Mouse (Mus musculus) kidney, embryonic 16.5 days (tissue): ENCODE measurements at regions not wholly inside any gene's neighbourhood (a gene's known extent, or its start where the extent isn't known, plus 50 kb on each side); places are given as distances from the start of the nearest gene placed in this dataset.
"Not testable (repeated sequence)": the region's sequence is repeated elsewhere in the genome, so short reads cannot be mapped to it uniquely, and the experiment has no call there.

ENCODE experiments used
- ATAC-seq: fragments of 200-750 bp; cut with Nextera tagmentation; 2 replicates; pipeline ENCODE4 v1.8.0; 2017; ENCODE audit warnings: moderate TSS enrichment; ENCODE audit not compliant: low FRiP score, low TSS enrichment
- H3K27ac ChIP-seq: fragments of 300-500 bp; sonication (generic); 2 replicates; pipeline ENCODE4 v1.5.1; 2014; ENCODE audit warnings: low read length
- H3K27me3 ChIP-seq: fragments of 300-500 bp; sonication (generic); 2 replicates; pipeline ENCODE4 v1.6.1; 2014; ENCODE audit warnings: low read length, control low read depth, mixed read lengths; ENCODE audit not compliant: insufficient read depth
- H3K36me3 ChIP-seq: fragments of 300-500 bp; sonication (generic); 2 replicates; pipeline ENCODE4 v1.6.1; 2014; ENCODE audit warnings: low read length, control low read depth, mixed read lengths; ENCODE audit not compliant: insufficient read depth
- H3K4me1 ChIP-seq: fragments of 300-500 bp; sonication (generic); 2 replicates; pipeline ENCODE4 v1.6.1; 2014; ENCODE audit warnings: low read length, control low read depth, mixed read lengths; ENCODE audit not compliant: insufficient read depth
- H3K4me2 ChIP-seq: fragments of 300-500 bp; sonication (generic); replicated peaks from 2 replicates; pipeline ENCODE4 v1.6.1; 2014; ENCODE audit warnings: low read depth, low read length
- H3K4me3 ChIP-seq: fragments of 300-500 bp; sonication (generic); 2 replicates; pipeline ENCODE4 v1.5.1; 2014; ENCODE audit warnings: mild to moderate bottlenecking, low read length
- H3K9ac ChIP-seq: fragments of 300-500 bp; sonication (generic); replicated peaks from 2 replicates; pipeline ENCODE4 v1.6.1; 2014; ENCODE audit warnings: low read length
- H3K9me3 ChIP-seq: fragments of 300-500 bp; sonication (generic); 2 replicates; pipeline ENCODE4 v1.6.1; 2016; ENCODE audit warnings: low read length, control low read depth
- WGBS: fragments of 180-500 bp; shearing (Covaris S2); extraction: QIAGEN DNeasy Blood & Tissue Kit; methylation state at CpG from one replicate; pipeline ENCODE4 v1.1.7; 2014; 5-methylcytosine and 5-hydroxymethylcytosine counted together

GRCm38 (mm10) chr7:137974705-137975104, 422.8 kb downstream of the Tcerg1l start:
- no peaks in the 10 kb centered on the region for H3K36me3 ChIP-seq
- no peaks in the 10 kb centered on the region for H3K9me3 ChIP-seq
- no peak overlapping the region for H3K27ac ChIP-seq
- no peak overlapping the region for H3K9ac ChIP-seq
- ATAC-seq = no peak
- WGBS = 94% methylated on average over 5 of the region's 5 CpGs
- no peak overlapping the region for H3K4me2 ChIP-seq
- no peak overlapping the region for H3K4me3 ChIP-seq
- no peaks in the 10 kb centered on the region for H3K4me1 ChIP-seq
- no peaks in the 10 kb centered on the region for H3K27me3 ChIP-seq

- no peak overlapping the region for H3K27ac ChIP-seq
- no peak overlapping the region for H3K4me3 ChIP-seq
- no peak overlapping the region for H3K9ac ChIP-seq
- H3K36me3 ChIP-seq = no peaks in the 10 kb centered on the region
- WGBS = 71% methylated on average over 1 of the region's 1 CpGs
- H3K27me3 ChIP-seq = no peaks in the 10 kb centered on the region
- no peak for ATAC-seq
- H3K4me2 ChIP-seq = no peak overlapping the region
- H3K4me1 ChIP-seq = no peaks in the 10 kb centered on the region
- H3K9me3 ChIP-seq = no peaks in the 10 kb centered on the region
Observed at GRCm38 (mm10) chr7:137977527-137977926, 420.0 kb downstream of the Tcerg1l start.

GRCm38 (mm10) chr7:137979361-137979760, 418.2 kb downstream of the Tcerg1l start:
- Histone ChIP-seq H3K27ac (no peak overlapping the region), H3K9me3 (no peaks in the 10 kb centered on the region), H3K9ac (no peak overlapping the region), H3K4me1 (no peaks in the 10 kb centered on the region), H3K36me3 (no peaks in the 10 kb centered on the region), H3K4me3 (no peak overlapping the region), H3K4me2 (no peak overlapping the region), H3K27me3 (no peaks in the 10 kb centered on the region)
- ATAC-seq = no peak
- 82% methylated on average over 4 of the region's 4 CpGs for WGBS

GRCm38 (mm10) chr7:138005806-138006205, 391.7 kb downstream of the Tcerg1l start:
- H3K9me3 ChIP-seq = no peaks in the 10 kb centered on the region
- H3K4me3 ChIP-seq = no peak overlapping the region
- H3K27me3 ChIP-seq = no peaks in the 10 kb centered on the region
- 39% methylated on average over 3 of the region's 3 CpGs for WGBS
- ATAC-seq = no peak
- H3K36me3 ChIP-seq = no peaks in the 10 kb centered on the region
- H3K9ac ChIP-seq = no peak overlapping the region
- no peak overlapping the region for H3K27ac ChIP-seq
- no peak overlapping the region for H3K4me2 ChIP-seq
- no peaks in the 10 kb centered on the region for H3K4me1 ChIP-seq

GRCm38 (mm10) chr7:138006971-138007370, 390.6 kb downstream of the Tcerg1l start:
- Histone ChIP-seq H3K4me3 (no peak overlapping the region), H3K9me3 (no peaks in the 10 kb centered on the region), H3K36me3 (no peaks in the 10 kb centered on the region), H3K27me3 (no peaks in the 10 kb centered on the region), H3K4me2 (no peak overlapping the region), H3K9ac (no peak overlapping the region), H3K4me1 (no peaks in the 10 kb centered on the region), H3K27ac (no peak overlapping the region)
- ATAC-seq = no peak
- WGBS = 74% methylated on average over 3 of the region's 3 CpGs

- H3K36me3 ChIP-seq = no peaks in the 10 kb centered on the region
- no peak overlapping the region for H3K4me3 ChIP-seq
- no peaks in the 10 kb centered on the region for H3K27me3 ChIP-seq
- no peak overlapping the region for H3K27ac ChIP-seq
- H3K4me1 ChIP-seq = no peaks in the 10 kb centered on the region
- no peak overlapping the region for H3K4me2 ChIP-seq
- no peak for ATAC-seq
- 47% methylated on average over 3 of the region's 3 CpGs for WGBS
- H3K9me3 ChIP-seq = no peaks in the 10 kb centered on the region
- no peak overlapping the region for H3K9ac ChIP-seq
Observed at GRCm38 (mm10) chr7:138008601-138009000, 388.9 kb downstream of the Tcerg1l start.

- not testable (repeated sequence) for ATAC-seq, H3K9me3 ChIP-seq, H3K4me2 ChIP-seq, H3K27me3 ChIP-seq, H3K4me3 ChIP-seq, H3K9ac ChIP-seq, H3K36me3 ChIP-seq, H3K27ac ChIP-seq, H3K4me1 ChIP-seq
- 94% methylated on average over 1 of the region's 1 CpGs for WGBS
Observed at GRCm38 (mm10) chr7:138024021-138024420, 373.5 kb downstream of the Tcerg1l start.

GRCm38 (mm10) chr7:138051696-138052095, 345.8 kb downstream of the Tcerg1l start:
- no peaks in the 10 kb centered on the region for H3K4me1 ChIP-seq
- H3K9me3 ChIP-seq = no peaks in the 10 kb centered on the region
- no peak overlapping the region for H3K27ac ChIP-seq
- no peaks in the 10 kb centered on the region for H3K27me3 ChIP-seq
- no peaks in the 10 kb centered on the region for H3K36me3 ChIP-seq
- H3K9ac ChIP-seq = no peak overlapping the region
- no peak overlapping the region for H3K4me2 ChIP-seq
- no peak for ATAC-seq
- no peak overlapping the region for H3K4me3 ChIP-seq
- 27% methylated on average over 2 of the region's 2 CpGs for WGBS

- no peak overlapping the region for H3K27ac ChIP-seq
- H3K27me3 ChIP-seq = no peaks in the 10 kb centered on the region
- H3K9ac ChIP-seq = no peak overlapping the region
- no peak overlapping the region for H3K4me3 ChIP-seq
- WGBS = 85% methylated on average over 8 of the region's 8 CpGs
- H3K4me2 ChIP-seq = no peak overlapping the region
- no peak for ATAC-seq
- no peaks in the 10 kb centered on the region for H3K9me3 ChIP-seq
- H3K36me3 ChIP-seq = no peaks in the 10 kb centered on the region
- H3K4me1 ChIP-seq = no peaks in the 10 kb centered on the region
Observed at GRCm38 (mm10) chr7:138054756-138055155, 342.8 kb downstream of the Tcerg1l start.

GRCm38 (mm10) chr7:138061116-138061515, 336.4 kb downstream of the Tcerg1l start:
- H3K4me2 ChIP-seq = no peak overlapping the region
- no peaks in the 10 kb centered on the region for H3K9me3 ChIP-seq
- no peaks in the 10 kb centered on the region for H3K36me3 ChIP-seq
- no peak overlapping the region for H3K4me3 ChIP-seq
- WGBS = 8% methylated on average over 7 of the region's 7 CpGs
- H3K27ac ChIP-seq = no peak overlapping the region
- H3K27me3 ChIP-seq = no peaks in the 10 kb centered on the region
- H3K4me1 ChIP-seq = no peaks in the 10 kb centered on the region
- ATAC-seq = no peak
- no peak overlapping the region for H3K9ac ChIP-seq

- no peak overlapping the region for H3K27ac ChIP-seq
- H3K9ac ChIP-seq = no peak overlapping the region
- 77% methylated on average over 4 of the region's 4 CpGs for WGBS
- no peaks in the 10 kb centered on the region for H3K9me3 ChIP-seq
- no peak overlapping the region for H3K4me2 ChIP-seq
- no peaks in the 10 kb centered on the region for H3K4me1 ChIP-seq
- ATAC-seq = no peak
- no peak overlapping the region for H3K4me3 ChIP-seq
- no peaks in the 10 kb centered on the region for H3K27me3 ChIP-seq
- H3K36me3 ChIP-seq = no peaks in the 10 kb centered on the region
Observed at GRCm38 (mm10) chr7:138066921-138067320, 330.6 kb downstream of the Tcerg1l start.
